Mouse (Mus musculus) kidney, postnatal 4 days (tissue): ENCODE measurements around the gene Olfr904.
A peak's percentile ranks its signal among the peaks of the same experiment; 100 is the strongest.

ENCODE experiments used
- DNase-seq, 2 experiments: peaks; one replicate each; pipeline ENCODE4 v3.0.0; 2021; ENCODE audit warnings: mixed read lengths in 2 of 2

The Olfr904 gene

DNA sequence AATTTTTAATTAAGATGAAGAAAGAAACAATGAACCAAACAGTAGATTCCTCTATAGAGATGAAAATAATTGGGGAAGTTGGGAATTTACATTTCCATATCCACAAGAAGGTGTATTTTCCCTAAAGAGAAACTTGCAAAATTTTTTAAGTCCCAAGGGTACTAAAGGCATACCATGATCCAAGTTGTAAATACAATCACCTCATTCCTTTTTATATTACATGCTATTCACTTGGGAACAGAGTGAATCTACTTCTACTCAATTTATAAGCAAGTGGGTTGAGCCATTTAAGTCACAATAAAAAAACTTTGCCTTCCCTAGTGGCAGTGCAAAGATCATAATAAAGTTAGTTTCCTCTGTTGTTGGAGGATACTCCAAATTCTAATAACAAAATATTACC lies at the start of gene Olfr904:
Olfr904 (plus strand) TSS at position 301 of the 400 bp plus-strand sequence.
- no peak for DNase-seq

DNA sequence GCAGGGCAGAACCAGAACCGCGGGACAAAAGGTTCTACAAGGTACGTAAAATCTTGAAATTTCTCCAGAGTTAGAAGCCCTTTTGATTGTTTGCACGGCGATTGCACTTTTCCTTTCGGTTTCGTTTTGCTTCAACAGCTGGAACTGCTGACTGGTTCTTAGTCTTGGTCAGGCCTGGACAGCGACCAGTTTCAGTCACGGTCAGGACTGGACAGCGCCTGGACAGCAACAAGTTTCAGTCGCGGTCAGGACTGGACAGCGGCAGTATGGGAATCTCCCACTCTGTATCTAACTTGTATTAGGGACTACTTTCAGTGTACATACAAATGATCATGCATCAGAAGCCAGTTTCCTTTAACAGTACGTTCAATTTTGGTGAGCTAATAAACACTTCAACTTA lies 49.4 kb upstream of the Olfr904 start:
- DNase-seq: peak; percentile 62 to 70

DNA sequence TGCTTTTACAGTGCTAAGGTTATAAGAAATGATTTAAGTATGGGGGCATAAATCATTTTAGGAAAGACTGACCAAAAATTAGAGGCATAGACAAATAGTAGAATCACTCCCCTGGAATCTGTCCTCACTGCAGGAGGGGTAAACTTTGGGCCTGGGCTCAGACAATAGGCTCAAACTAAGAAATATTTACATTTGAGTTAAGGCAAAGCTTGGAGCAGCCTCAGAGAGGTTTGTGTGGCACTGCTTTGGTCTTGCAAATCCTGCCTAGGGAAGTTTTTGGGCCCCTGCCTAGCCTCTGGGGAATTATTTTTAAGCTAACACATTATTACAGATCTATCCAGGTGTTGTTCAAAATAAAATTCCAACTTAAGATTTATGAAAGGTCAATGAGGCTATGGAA lies 39.1 kb upstream of the Olfr904 start:
- no peak for DNase-seq

DNA sequence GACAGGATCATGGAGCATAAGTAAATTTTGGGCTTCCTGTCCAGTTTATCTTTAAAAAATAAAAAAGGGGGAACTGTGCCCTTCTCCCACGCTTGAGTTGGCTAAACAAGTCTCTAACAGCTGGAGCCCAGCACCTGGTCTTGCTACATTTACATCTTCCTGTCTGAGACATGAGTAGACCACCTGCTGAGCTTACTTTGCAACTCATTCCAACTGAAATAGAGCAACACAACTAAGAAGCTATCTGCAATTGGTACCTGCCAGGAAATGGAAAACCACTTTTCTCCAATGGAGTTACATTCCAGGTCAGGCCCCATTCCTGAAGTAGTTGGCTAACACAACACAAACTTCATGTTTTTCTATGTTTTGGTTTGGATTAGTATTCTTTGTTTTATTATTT lies 35.9 kb upstream of the Olfr904 start:
- no peak for DNase-seq

DNA sequence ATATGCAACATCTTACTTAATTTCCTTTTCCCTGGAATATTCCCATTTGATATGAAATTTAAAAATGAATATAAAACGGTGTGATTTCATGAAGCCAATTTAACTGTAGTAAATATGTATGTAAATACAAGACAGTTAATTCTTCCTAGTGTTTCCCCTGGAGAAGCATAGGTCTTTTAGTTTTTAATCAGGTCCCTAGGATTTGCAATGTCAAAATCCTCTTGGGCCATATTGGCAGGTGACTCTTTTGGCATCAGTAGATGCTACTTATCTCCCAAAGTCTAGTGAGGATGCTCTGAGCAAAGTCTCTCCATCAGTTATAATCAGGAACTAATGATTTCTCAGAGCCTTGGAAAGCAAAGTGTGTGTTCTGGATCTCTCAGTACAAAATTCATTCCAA lies 33.8 kb upstream of the Olfr904 start, which contains the start of gene Olfr901:
Olfr901 (plus strand) TSS at position 301 of the 400 bp plus-strand sequence.
- DNase-seq: no peak

DNA sequence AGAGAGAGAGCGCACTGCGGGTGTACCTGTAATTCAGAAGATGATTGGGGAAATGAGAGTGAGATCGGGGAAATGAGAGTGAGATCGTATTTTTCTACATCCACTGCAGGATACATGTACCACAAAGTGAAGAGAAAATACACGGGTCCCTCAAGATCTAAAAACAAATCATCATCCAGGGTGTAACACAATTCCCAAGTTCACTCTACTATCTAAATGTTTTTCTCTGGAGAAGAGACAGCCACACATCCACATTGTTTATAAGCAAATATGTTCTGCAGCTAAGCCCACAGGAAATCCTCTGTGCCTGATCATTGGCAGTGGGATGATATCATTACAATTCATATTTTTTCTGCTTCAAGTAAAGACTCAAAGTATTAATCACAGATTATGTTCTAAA lies 15.6 kb upstream of the Olfr904 start, which contains the start of gene Olfr902:
Olfr902 (plus strand) TSS at position 301 of the 400 bp plus-strand sequence.
- no peak for DNase-seq

DNA sequence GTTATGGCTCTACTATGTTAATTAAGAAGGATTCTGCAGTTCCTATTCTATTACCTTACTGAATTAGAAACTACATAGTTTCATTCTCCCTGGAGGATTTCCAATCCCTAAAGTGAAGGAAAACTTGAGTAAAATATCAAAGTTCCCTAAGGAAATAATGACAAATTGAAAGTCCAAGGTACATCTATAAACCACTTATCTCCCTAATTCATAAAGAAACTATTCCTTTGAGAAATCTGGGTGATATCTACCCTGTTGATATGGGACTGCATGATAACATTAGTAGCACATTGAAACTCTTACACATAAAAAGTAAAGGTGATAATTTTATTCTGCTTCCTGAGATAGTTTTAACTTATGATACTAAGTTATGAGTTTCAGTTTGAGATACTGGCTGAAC lies 7.9 kb downstream of the Olfr904 start, which contains the start of gene Olfr905:
Olfr905 (plus strand) TSS at position 301 of the 400 bp plus-strand sequence.
- DNase-seq: no peak

DNA sequence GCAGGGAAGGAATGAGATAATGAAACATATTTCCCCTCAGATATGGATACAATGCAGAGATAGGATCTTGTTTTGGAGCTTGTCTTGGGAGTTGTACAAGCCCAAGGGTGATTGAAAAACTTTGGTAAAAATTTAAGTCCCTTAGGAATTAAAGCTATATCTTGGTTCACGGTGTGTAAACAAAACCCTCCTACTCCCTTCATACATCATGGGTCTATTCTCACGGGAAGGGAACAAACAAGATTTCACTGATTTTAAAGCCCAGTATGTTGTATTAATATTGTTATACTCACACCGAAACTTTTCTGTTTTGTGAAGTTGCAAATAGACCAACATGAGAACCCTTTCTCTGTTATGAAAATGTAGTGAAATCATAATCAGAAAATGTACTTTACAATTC lies 23.8 kb downstream of the Olfr904 start, which contains the start of gene Olfr906:
Olfr906 (plus strand) TSS at position 301 of the 400 bp plus-strand sequence.
- no peak for DNase-seq

DNA sequence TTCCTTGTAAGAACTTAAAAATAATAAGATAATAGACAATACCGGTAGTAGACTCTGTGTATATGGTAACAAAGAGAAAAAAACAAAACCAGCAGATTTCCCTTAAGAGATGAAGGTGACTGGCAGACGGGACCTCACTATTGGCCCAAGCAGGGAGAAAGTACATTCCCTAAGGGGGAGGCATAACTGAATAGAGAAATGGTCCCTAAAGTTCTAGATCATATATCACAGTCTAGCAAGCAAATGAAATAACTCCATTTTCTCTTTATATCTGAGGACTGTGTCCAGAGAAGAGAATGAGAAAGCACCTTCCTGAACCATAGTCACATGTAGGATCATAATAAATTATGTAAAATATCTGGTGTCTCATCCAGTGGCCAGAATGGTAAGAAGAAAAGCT lies 32.6 kb downstream of the Olfr904 start, which contains the start of gene Olfr907:
Olfr907 (plus strand) TSS at position 301 of the 400 bp plus-strand sequence.
- no peak for DNase-seq

DNA sequence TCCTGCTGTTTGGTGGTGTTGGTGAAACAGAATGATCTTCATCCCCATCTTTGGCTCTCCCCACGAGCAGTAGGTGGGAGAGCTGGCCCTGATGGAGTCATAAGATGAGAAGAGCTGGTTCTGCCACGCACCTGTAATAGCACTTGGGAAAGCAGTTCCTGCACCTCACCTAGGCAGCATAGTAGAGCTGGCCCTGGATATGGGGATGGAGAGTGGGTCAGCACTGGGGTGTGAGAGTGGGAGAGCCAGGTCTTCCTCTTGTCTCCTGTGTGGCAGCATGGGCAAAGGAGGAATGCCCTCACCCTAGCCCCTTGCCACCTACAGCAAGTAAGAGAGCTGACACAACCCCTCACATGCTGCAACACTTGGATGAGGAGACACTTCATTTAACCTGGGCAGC lies 49.4 kb downstream of the Olfr904 start:
- DNase-seq: no peak
